Mouse (Mus musculus) activated CD4-positive, CD25-positive, alpha-beta regulatory T cell, adult 4 months (primary cell): ENCODE data around the gene Tbxas1. TPM values are rescaled to one million over a fixed set of nuclear protein-coding genes. Genes with fewer than 3 reads are reported as not detected.

ENCODE experiments used
- ATAC-seq: one replicate; pipeline ENCODE4 v1.8.0; 2017
- polyA plus RNA-seq, 2 experiments: library from polyadenylated mRNA; unstranded; fragments of 100-300 nt; shearing (Covaris generic); gene quantifications; one replicate each; pipeline ENCODE4 v1.2.1; 2017

Gene Tbxas1
- polyA plus RNA-seq, 2 experiments from 2014 or later: 0.12 to 0.13 TPM

- no peak for ATAC-seq
Observed at GRCm38 (mm10) chr6:38966839-38967238, 91.6 kb downstream of the Tbxas1 start.

- ATAC-seq: no peak
Observed at GRCm38 (mm10) chr6:38967288-38967687, 92.1 kb downstream of the Tbxas1 start.

GRCm38 (mm10) chr6:38967988-38968387 is 92.8 kb downstream of the Tbxas1 start:
- ATAC-seq: no peak

GRCm38 (mm10) chr6:38969944-38970740 is 94.9 kb downstream of the Tbxas1 start:
- ATAC-seq: no peak

- ATAC-seq: no peak
Observed at GRCm38 (mm10) chr6:38970759-38971158, 95.6 kb downstream of the Tbxas1 start.

GRCm38 (mm10) chr6:38972826-38973225 is 97.6 kb downstream of the Tbxas1 start:
- ATAC-seq: no peak

GRCm38 (mm10) chr6:38973441-38974161 is 98.4 kb downstream of the Tbxas1 start:
- ATAC-seq: no peak

- no peak for ATAC-seq
Observed at GRCm38 (mm10) chr6:38974162-38974525, 98.9 kb downstream of the Tbxas1 start.

GRCm38 (mm10) chr6:38974536-38975268 is 99.5 kb downstream of the Tbxas1 start:
- no peak for ATAC-seq

GRCm38 (mm10) chr6:38975866-38976265 is 100.7 kb downstream of the Tbxas1 start:
- no peak for ATAC-seq

- no peak for ATAC-seq
Observed at GRCm38 (mm10) chr6:38976355-38976754, 101.2 kb downstream of the Tbxas1 start.

- no peak for ATAC-seq
Observed at GRCm38 (mm10) chr6:38980921-38981715, 105.9 kb downstream of the Tbxas1 start.

GRCm38 (mm10) chr6:38982071-38982470 is 106.9 kb downstream of the Tbxas1 start:
- no peak for ATAC-seq

- ATAC-seq: no peak
Observed at GRCm38 (mm10) chr6:38982656-38983055, 107.5 kb downstream of the Tbxas1 start.

GRCm38 (mm10) chr6:38983060-38983459 is 107.9 kb downstream of the Tbxas1 start:
- ATAC-seq: no peak

GRCm38 (mm10) chr6:38984626-38985025 is 109.4 kb downstream of the Tbxas1 start:
- no peak for ATAC-seq

- ATAC-seq: no peak
Observed at GRCm38 (mm10) chr6:38986641-38987040, 111.4 kb downstream of the Tbxas1 start.

GRCm38 (mm10) chr6:38992016-38992415 is 116.8 kb downstream of the Tbxas1 start:
- no peak for ATAC-seq

GRCm38 (mm10) chr6:38995774-38996173 is 120.6 kb downstream of the Tbxas1 start:
- no peak for ATAC-seq

GRCm38 (mm10) chr6:38997838-38998237 is 122.6 kb downstream of the Tbxas1 start:
- ATAC-seq: no peak

- ATAC-seq: no peak
Observed at GRCm38 (mm10) chr6:39003126-39003525, 127.9 kb downstream of the Tbxas1 start.

- no peak for ATAC-seq
Observed at GRCm38 (mm10) chr6:39004003-39004473, 128.8 kb downstream of the Tbxas1 start.
